Mouse (Mus musculus): Measurements from ENCODE around the gene 4933430I17Rik. TPM values are rescaled to one million over a fixed set of nuclear protein-coding genes. Genes with fewer than 3 reads are reported as not detected.

4933430I17Rik gene
- polyA plus RNA-seq, 1 experiment from 2014 or later, result 0.83 TPM

Other genes starting within 250 kb of the 4933430I17Rik start
- gene Fkbp15, start 164.8 kb upstream of the 4933430I17Rik start, polyA plus RNA-seq (2014; fragmentation: Nextera tagmentation; extraction: Ambion mirVana), result 16.3 and 18.4 TPM in 2 replicates
- gene Slc31a1, start 164.6 kb upstream of the 4933430I17Rik start, polyA plus RNA-seq (2014; fragmentation: Nextera tagmentation; extraction: Ambion mirVana), result 49.0 and 51.2 TPM in 2 replicates
- gene Cdc26, start 116.7 kb upstream of the 4933430I17Rik start, polyA plus RNA-seq (2014; fragmentation: Nextera tagmentation; extraction: Ambion mirVana), result 231 TPM in 2 replicates
- 31.8 and 31.9 TPM in 2 replicates for gene Prpf4, start 116.6 kb upstream of the 4933430I17Rik start, polyA plus RNA-seq (2014; fragmentation: Nextera tagmentation; extraction: Ambion mirVana)
- gene Rnf183, start 90.1 kb upstream of the 4933430I17Rik start, polyA plus RNA-seq (2014; fragmentation: Nextera tagmentation; extraction: Ambion mirVana), result not detected in 2 replicates
- 6.4 and 7.1 TPM in 2 replicates for gene Wdr31, start 54.5 kb upstream of the 4933430I17Rik start, polyA plus RNA-seq (2014; fragmentation: Nextera tagmentation; extraction: Ambion mirVana)
- gene Bspry, start 45.3 kb upstream of the 4933430I17Rik start, polyA plus RNA-seq (2014; fragmentation: Nextera tagmentation; extraction: Ambion mirVana), result 1.8 and 2.2 TPM in 2 replicates
- gene Hdhd3, start 21.9 kb upstream of the 4933430I17Rik start, polyA plus RNA-seq (2014; fragmentation: Nextera tagmentation; extraction: Ambion mirVana), result 10.1 and 15.2 TPM in 2 replicates
- 88.7 and 90.2 TPM in 2 replicates for gene Alad, start 5.5 kb upstream of the 4933430I17Rik start, polyA plus RNA-seq (2014; fragmentation: Nextera tagmentation; extraction: Ambion mirVana)
- gene Pole3, start 301 bp upstream of the 4933430I17Rik start, polyA plus RNA-seq (2014; fragmentation: Nextera tagmentation; extraction: Ambion mirVana), result 103 and 105 TPM in 2 replicates
- gene Rgs3, start 34.5 kb downstream of the 4933430I17Rik start, polyA plus RNA-seq (2014; fragmentation: Nextera tagmentation; extraction: Ambion mirVana), result 21.0 and 24.8 TPM in 2 replicates